Mouse (Mus musculus) stomach, postnatal 0 days (tissue): ENCODE data around the gene Pdzrn4. TPM values are rescaled to one million over a fixed set of nuclear protein-coding genes. Genes with fewer than 3 reads are reported as not detected.

Experiments
- ATAC-seq: fragments of 200-750 bp; cut with Nextera tagmentation; 2 replicates; pipeline ENCODE4 v1.8.0; 2017; ENCODE audit not compliant: low FRiP score, low TSS enrichment
- DNase-seq: peaks from one replicate; pipeline ENCODE4 v3.0.0-alpha.2; 2016; ENCODE audit warnings: low spot score
- H3K27ac ChIP-seq: fragments of 300-500 bp; sonication (generic); replicated peaks from 2 replicates; pipeline ENCODE4 v1.5.1; 2014; ENCODE audit warnings: mild to moderate bottlenecking, control low read depth
- H3K27me3 ChIP-seq: fragments of 300-500 bp; sonication (generic); 2 replicates; pipeline ENCODE4 v1.6.1; 2014; ENCODE audit warnings: low read length; ENCODE audit not compliant: control insufficient read depth, insufficient read depth
- H3K36me3 ChIP-seq: fragments of 300-500 bp; sonication (generic); 2 replicates; pipeline ENCODE4 v1.6.1; 2014; ENCODE audit warnings: low read length, mixed read lengths; ENCODE audit not compliant: control insufficient read depth, insufficient read depth
- H3K4me1 ChIP-seq: fragments of 300-500 bp; sonication (generic); replicated peaks from 2 replicates; pipeline ENCODE4 v1.6.1; 2014; ENCODE audit warnings: antibody characterized with exemption; ENCODE audit not compliant: control insufficient read depth, insufficient read depth
- H3K4me2 ChIP-seq: fragments of 300-500 bp; sonication (generic); replicated peaks from 2 replicates; pipeline ENCODE4 v1.6.1; 2014; ENCODE audit warnings: low read depth, mild to moderate bottlenecking, control low read depth, moderate library complexity
- H3K4me3 ChIP-seq: fragments of 300-500 bp; sonication (generic); 2 replicates; pipeline ENCODE4 v1.5.1; 2014; ENCODE audit warnings: low read depth, low read length, control low read depth
- H3K9ac ChIP-seq: fragments of 300-500 bp; sonication (generic); 2 replicates; pipeline ENCODE4 v1.6.1; 2014; ENCODE audit warnings: mild to moderate bottlenecking, low read length, control low read depth, mixed read lengths
- H3K9me3 ChIP-seq: fragments of 300-500 bp; sonication (generic); 2 replicates; pipeline ENCODE4 v1.6.1; 2016; ENCODE audit warnings: low read length; ENCODE audit not compliant: control insufficient read depth
- CTCF ChIP-seq: IDR thresholded peaks from 2 replicates; pipeline ENCODE4 v1.5.1; 2016; ENCODE audit warnings: antibody characterized with exemption, low read depth, mild to moderate bottlenecking, moderate library complexity
- EP300 ChIP-seq: optimal IDR thresholded peaks from 2 replicates; pipeline ENCODE3; 2016; ENCODE audit warnings: antibody characterized with exemption
- WGBS: fragments of 180-500 bp; shearing (Covaris S2); extraction: QIAGEN DNeasy Blood & Tissue Kit; methylation state at CpG from one replicate; pipeline ENCODE4 v1.1.7; 2014; 5-methylcytosine and 5-hydroxymethylcytosine counted together
- polyA plus RNA-seq: library from polyadenylated mRNA; unstranded; fragments of >200 nt; fragmentation: Nextera tagmentation; extraction: Ambion mirVana; gene quantifications from 2 replicates; pipeline ENCODE4 v1.2.1, GENCODE M21; 2015

The Pdzrn4 gene
- polyA plus RNA-seq, 1 experiment from 2014 or later = 0.76 TPM

DNA sequence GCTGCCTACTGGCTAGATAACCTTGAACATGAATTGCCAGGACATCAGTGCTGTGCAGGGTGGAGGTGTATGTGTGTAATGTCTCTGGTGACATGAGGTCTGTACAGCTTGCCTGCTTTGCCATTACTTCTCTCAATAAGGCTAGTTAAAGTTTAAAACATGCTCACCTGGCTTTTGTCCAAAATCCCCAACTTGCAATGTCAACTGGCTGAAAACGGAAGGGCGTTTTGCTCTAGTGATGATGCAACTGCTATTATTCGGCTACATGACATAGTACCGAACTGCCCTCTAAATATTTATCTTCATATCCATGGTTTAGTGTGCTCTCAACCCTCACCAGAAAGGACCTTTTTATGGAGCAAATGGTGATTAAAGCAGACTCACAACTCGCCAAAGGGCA is 161.9 kb downstream of the Pdzrn4 start:
- H3K36me3 ChIP-seq = no peaks in the 10 kb centered on the region
- H3K9ac ChIP-seq = no peak overlapping the region
- no peak overlapping the region for H3K4me2 ChIP-seq
- H3K4me3 ChIP-seq = no peak overlapping the region
- ATAC-seq = no peak
- no peaks in the 10 kb centered on the region for H3K4me1 ChIP-seq
- DNase-seq = no peak
- TF ChIP-seq EP300 (no peak), CTCF (no peak)
- H3K27ac ChIP-seq = no peak overlapping the region
- H3K9me3 ChIP-seq = no peaks in the 10 kb centered on the region
- 46% methylated on average over 5 of the region's 5 CpGs for WGBS
- no peaks in the 10 kb centered on the region for H3K27me3 ChIP-seq

GRCm38 (mm10) chr15:92562149-92562548 is 165.5 kb downstream of the Pdzrn4 start:
- H3K9ac ChIP-seq = no peak overlapping the region
- H3K27ac ChIP-seq = no peak overlapping the region
- DNase-seq = no peak
- no peak for ATAC-seq
- 82% methylated on average over 6 of the region's 6 CpGs for WGBS
- H3K36me3 ChIP-seq = no peaks in the 10 kb centered on the region
- no peaks in the 10 kb centered on the region for H3K27me3 ChIP-seq
- H3K4me2 ChIP-seq = no peak overlapping the region
- no peaks in the 10 kb centered on the region for H3K9me3 ChIP-seq
- H3K4me3 ChIP-seq = no peak overlapping the region
- TF ChIP-seq EP300 (no peak), CTCF (no peak)
- H3K4me1 ChIP-seq = no peaks in the 10 kb centered on the region

DNA sequence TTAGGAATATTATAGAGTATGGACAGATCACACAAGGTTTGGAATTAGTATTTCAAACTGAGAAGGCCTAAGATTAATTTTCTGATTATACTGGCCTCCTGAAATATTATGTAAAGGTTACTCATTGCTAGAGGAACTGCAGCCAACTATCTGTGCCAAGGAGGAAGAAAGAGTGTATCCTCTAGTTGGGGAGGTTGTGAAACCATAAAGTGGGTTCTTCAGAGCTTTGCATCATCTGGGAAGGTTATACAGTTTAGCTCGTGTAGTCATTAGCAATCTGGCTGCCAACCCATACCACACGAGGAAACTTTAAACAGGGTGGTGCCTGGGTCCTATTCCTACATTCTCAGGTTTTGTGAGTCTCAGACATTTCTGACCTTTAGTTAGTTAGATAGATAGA is 166.9 kb downstream of the Pdzrn4 start:
- Histone ChIP-seq H3K9me3 (no peaks in the 10 kb centered on the region), H3K4me1 (no peaks in the 10 kb centered on the region), H3K36me3 (no peaks in the 10 kb centered on the region), H3K27ac (no peak overlapping the region), H3K4me3 (no peak overlapping the region), H3K4me2 (no peak overlapping the region), H3K9ac (no peak overlapping the region), H3K27me3 (no peaks in the 10 kb centered on the region)
- WGBS = 46% methylated on average over 2 of the region's 2 CpGs
- ATAC-seq (no peak), DNase-seq (no peak)
- no peak for TF ChIP-seq CTCF
- TF ChIP-seq EP300 = no peak

DNA sequence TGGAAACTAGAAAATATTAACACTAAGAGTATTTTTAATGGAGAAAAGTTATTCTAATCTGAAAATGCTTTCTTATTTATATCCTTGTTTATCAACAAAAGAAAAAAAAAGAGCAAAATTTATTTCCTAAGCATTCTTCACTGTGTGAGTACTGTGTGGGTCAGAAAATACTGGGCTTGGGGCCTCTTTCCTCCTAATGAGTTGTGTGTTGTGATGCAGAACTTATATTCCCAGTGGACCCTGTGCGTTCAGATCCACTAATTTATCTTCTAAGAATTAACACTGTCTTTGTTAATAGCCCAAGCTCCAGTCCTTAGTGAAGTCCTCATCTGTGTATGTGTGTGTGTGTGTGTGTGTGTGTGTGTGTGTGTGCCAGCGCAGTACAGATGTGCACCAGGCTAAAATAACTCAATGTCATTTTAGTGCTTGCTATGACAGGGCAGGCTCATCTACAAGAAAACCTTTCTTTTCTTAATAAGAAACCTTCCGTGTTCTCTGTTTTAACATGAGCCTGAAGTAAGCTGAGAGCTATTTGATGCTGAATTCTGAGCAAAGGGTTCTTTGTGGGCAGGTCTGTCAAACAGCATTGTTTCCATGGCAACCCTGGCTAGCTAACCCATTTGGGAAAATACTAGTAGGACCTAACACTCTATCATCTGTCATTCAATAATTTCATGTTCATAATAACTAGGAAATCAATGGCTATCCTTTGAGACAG is 174.0 kb downstream of the Pdzrn4 start:
- Histone ChIP-seq H3K9me3 (no peaks in the 10 kb centered on the region), H3K27me3 (no peaks in the 10 kb centered on the region), H3K9ac (no peak overlapping the region), H3K27ac (no peak overlapping the region), H3K4me1 (no peaks in the 10 kb centered on the region), H3K36me3 (no peaks in the 10 kb centered on the region), H3K4me3 (no peak overlapping the region), H3K4me2 (no peak overlapping the region)
- ATAC-seq (no peak), DNase-seq (no peak)
- TF ChIP-seq CTCF (no peak), EP300 (no peak)
- WGBS = 57% methylated on average over 3 of the region's 3 CpGs

DNA sequence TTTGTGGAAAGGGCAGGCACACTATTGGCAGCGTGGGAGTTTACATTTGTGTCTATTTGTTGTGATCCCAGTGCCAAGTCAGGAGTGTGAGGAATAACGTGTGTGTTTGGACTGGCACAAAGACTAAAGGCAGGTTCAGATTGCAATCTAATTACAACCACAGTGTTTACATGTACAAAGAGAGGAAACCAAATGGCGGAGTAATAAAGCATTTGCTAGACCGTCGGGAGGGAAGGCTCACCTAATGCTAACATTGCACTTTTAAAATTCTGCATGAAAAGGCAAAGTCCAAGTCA is 174.5 kb downstream of the Pdzrn4 start:
- WGBS = 31% methylated on average over 5 of the region's 5 CpGs
- no peak for ATAC-seq
- no peak for DNase-seq
- Histone ChIP-seq H3K9ac (no peak overlapping the region), H3K27me3 (no peaks in the 10 kb centered on the region), H3K27ac (no peak overlapping the region), H3K4me2 (no peak overlapping the region), H3K4me3 (no peak overlapping the region), H3K36me3 (no peaks in the 10 kb centered on the region), H3K4me1 (no peaks in the 10 kb centered on the region), H3K9me3 (no peaks in the 10 kb centered on the region)
- TF ChIP-seq EP300 (no peak), CTCF (no peak)

DNA sequence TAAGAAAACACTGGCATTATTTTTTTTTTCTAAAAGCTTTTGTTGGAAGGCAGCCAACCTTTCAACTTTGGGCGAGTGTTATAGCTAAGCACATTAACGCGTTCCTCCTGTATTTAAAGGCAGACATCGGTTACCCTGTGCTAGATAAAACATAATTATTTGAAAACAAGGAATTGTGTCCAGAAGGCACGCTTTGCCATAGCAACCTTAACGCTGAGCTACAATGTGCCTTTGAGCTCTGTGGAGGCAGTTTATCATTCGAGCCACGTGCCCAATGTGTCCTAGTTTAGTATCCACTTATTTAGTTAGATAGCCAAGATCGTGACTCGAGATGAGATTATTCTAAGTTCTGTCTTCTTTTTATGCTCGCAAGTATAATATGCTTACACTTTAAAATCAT is 180.8 kb downstream of the Pdzrn4 start:
- H3K36me3 ChIP-seq = no peaks in the 10 kb centered on the region
- DNase-seq = no peak

More for the DNA sequence above, 180.8 kb downstream of the Pdzrn4 start:
- Histone ChIP-seq H3K4me1 (no peaks in the 10 kb centered on the region), H3K4me3 (no peak overlapping the region), H3K9me3 (no peaks in the 10 kb centered on the region), H3K4me2 (no peak overlapping the region), H3K27me3 (no peaks in the 10 kb centered on the region), H3K9ac (no peak overlapping the region), H3K27ac (no peak overlapping the region)
- TF ChIP-seq EP300 (no peak), CTCF (no peak)
- no peak for ATAC-seq
- 43% methylated on average over 11 of the region's 11 CpGs for WGBS
